Mouse (Mus musculus) layer of hippocampus, adult 9-10 months (tissue): ENCODE measurements around the gene Gys2.

Experiments
- DNase-seq: peaks from one replicate; pipeline ENCODE4 v3.0.0; 2022; ENCODE audit warnings: low spot score

The Gys2 gene

DNA sequence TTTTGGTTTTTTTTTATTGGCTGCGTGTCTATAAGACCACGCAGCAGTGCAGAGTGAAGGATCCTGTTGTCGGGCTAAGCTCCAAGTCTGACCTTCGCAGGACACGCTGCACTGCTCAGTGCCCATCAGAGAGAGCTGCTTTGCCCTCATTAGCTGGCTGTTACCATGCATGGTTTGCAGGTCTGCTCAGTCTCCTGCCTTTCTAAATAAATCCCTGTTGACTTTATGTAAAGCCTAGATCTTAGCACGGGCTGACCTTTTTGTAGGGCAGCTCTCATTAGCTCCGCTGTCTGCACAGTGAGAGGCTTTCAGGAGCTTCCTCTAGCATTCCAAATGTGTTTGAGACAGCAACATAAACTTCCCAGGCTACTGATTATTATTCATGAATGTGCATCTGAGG is 14.9 kb downstream of the Gys2 start:
- DNase-seq = no peak

DNA sequence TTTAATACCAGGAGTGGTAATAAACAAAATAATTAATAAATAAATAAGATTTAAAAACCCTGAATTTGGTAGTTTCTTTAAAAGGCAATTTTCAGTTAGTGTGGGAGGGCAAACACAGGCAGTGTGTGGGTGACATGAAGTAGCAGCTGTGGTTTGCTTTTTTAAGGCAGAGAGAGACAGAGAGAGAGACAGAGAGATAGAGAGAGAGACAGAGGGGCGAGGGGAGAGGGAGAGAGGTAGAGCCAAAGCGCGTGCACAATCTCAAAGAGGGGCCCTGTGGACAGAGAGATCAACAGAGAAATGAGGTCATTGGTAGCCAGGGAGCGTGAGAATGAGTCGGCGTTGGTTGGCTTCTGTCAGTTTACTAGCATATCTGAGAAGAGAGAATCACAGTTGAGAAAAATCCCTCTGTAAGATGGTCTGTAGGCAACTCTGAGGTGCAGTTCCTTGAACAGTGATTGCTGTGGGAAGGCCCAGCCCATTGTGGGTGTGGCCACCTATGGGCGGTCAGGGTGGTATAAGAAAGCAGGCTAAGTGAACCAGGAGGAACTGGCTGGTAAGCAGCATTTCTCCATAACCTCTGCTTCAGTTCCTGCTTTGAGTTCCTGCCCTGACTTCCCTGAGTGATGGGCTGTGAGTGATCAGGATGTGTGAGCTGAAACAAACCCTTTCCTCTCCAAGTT is 17.5 kb downstream of the Gys2 start:
- no peak for DNase-seq

DNA sequence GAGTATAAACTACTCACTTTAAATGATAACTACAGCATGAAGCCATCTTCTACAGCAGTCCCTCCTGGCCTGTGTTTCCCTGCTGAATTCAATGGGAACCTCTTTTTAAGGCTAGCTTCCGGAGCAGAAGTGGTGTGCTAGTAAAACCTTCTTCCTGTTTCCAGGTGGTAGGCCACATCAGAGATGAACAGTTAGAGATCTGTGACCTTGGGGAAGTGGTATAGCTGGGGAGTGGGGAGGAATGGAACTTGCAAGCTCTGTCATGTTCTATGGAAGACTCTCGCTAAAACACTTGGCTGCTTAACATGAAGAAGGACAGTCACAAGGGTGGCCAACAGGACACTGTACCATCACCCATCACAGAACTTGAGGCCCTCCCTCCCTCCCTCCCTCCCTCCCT is 19.6 kb downstream of the Gys2 start:
- DNase-seq = no peak

DNA sequence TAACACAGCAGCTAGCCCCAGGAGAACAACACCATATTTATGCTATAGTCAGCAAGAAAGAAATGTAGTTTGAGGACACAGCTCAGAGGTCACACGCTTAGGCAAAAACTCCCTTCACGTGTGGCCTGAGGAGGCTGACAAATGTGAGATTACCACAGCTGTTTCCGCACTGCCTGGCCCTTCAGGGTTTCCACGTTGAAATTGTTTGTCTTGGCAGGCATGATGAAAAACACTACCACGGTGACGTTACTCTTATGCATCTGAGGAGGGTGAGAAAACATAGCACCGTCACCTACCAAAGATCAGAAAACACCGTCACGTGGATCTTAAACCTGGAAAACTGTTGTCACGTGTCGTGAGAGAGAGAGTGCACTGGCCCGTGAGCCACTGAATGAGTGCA is 21.5 kb downstream of the Gys2 start:
- DNase-seq = no peak

DNA sequence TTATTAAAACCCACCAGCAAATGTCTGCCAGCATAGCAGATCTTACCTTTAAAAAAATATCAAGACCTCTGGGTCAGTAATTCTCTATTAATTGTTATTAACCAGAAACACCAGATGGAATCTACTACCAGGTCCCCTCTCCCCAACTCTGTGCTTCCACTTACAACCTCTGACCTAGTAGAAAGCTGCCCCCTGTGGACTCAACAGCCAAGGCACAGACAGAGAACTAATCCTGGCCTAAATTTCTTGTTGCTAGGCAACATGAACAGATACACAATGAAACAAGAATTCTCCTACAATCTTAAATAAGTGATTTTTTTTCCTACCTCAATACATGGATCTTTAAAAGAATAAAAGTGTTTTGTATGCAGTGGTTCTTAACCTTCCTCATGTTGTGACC is 43.8 kb downstream of the Gys2 start:
- DNase-seq = no peak

DNA sequence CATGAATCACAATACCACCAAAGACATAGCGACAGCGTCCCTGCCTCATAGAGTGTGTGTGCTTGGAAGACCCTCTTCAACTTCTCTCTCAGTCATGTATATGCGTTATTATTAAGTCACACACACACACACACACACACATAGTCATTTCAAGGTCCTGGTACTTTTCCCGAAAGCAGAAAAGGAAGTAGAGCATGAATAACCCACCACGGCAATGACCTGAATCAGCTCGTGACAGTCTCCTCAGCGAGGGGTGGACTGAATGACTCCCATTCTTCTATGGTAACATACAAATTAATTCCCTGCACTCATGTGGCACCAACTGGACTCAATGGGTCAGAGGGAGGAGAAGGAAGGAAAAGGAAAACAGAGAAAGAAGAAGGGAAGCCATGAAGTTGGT is 47.9 kb downstream of the Gys2 start:
- DNase-seq = no peak

DNA sequence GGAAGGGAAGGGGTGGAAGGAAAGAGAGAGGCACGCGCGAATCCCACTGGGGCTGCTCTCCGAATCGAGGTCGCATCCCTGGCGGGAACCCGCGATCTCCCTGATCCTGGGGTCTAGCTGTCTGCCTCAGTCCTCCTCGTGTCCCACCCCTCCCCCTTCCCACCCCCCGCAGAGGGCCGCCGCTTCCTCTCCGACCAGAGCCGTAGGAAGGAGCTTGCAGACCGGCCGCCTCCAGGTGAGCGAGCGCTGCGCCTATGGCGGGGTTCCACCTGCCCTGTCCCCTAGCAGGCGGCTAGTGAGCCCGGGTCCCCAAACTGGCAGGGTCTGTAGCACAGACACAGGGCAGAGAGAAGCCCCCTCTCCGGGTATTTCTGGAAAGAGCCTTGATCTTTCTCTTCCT is 58.3 kb downstream of the Gys2 start:
- DNase-seq = no peak

DNA sequence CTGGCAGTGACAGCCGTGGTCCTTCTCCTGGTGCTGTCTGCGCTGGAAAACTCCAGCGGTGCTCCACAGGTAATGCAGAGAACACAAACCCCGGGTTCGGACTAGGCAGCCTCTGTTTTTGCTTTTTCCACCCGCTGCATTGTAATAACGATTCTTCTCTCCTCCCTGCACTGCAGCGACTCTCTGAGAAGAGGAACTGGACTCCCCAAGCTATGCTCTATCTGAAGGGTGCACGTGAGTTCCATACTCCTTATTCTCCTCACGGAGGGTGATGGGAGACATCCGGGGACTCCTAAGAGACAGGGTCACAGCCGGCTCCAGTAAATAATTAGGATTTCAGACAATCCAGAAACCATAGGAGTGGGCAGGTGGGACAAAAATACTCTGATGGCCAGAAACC is 59.1 kb downstream of the Gys2 start:
- no peak for DNase-seq

DNA sequence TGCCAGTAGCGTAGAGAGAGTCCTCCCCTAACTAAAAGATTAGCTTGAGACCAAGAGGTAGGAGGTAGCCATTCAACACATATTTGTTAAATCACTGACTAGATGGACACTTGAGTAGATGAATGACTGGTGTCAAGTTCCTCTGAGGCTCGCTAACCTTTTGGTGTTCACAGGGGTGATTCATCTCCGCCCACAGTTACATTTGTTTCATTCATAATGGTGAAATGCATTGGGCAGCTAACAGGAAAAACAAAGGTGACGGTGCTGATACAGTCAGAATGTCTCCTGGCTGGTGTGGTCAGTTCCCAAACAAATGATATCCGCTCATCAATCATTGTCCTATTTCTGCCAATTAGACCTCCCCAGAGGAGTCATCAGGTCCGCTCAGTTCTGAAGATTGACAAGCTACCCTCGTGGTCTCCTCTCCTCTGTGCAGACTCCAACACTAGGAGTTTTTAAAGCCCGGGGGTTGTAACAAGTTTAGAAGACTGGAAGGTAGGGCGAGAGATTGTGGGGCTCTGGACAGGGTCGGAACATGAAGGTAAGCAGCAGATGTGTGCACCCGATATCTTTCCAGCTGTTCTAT is 59.9 kb downstream of the Gys2 start, which contains the start of gene Spx:
Spx (plus strand) TSS at position 536 of the 586 bp plus-strand sequence.
- no peak for DNase-seq

DNA sequence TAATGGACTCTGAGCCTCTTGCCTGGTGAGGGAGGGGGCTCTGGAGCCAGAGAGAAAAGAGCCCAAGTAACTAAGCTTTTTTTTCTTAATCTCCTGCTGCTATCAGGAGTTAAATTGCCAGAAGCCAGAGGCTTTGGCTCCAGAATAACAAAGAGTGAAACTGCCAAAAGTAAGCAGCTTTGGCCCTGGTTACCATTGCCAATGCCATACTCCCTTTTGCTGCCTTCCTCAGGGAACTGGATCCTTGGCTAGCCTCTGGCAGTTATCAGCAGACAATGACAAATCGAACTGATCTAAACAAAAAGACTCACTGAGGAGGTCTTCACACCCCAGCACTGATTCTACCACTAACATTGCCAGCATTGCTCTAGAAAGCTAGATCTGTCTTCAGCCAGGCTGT is 61.8 kb downstream of the Gys2 start:
- no peak for DNase-seq

DNA sequence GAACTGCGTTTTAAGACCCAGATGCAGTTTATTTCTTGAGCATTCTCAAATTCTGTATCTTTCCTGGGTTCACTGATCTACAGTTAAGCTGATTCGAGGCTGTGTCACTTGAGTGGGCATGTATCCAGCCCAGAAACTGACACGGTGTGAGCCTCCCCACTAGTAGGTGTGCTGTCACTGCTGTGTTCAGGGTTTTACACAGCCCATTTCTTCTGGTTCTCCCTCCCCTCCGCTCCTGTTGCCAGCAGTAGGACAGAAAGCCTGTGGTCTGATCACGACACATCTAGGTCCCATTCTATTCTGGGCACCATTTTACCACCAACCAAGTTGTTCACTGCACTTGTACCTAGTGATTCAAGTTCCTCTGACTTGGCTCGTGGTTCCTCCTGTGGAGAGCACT is 77.2 kb downstream of the Gys2 start:
- no peak for DNase-seq

DNA sequence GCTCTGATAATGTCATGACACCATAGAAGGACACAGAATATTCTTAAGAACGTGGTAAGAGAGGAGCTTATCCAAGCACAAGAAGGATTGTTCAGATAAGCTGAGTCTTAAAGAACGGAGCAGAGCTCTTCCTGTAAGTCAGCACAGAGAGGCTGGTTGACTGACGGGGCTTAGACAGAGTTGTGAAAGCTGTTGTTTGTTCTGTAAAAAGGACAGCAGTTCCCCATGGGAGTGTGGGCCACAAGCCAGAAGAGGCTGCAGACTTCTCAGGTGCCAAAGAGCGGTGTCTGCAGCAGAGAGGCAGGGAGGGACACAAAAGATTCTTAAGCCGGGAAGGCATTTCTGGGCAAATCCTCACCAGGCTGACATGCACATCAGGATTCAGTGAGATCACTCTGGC is 78.2 kb downstream of the Gys2 start:
- DNase-seq = no peak

DNA sequence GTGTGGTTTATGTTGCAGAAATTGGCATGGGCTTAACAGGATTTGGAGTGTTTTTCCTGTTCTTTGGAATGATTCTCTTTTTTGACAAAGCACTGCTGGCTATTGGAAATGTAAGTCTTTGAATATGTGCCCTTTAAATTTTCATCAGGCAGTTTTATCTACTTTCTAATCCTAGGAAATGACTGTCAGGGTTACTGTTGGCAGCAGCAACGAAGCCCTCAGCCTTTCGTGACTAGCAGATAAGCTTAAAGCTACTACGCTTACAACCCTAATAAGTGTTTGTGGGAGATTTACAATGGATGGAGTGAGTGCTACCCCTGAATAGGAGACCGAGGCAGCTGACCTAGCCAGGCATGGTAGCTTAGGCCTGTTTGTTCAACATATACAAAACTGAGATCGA is 80.6 kb downstream of the Gys2 start:
- no peak for DNase-seq

DNA sequence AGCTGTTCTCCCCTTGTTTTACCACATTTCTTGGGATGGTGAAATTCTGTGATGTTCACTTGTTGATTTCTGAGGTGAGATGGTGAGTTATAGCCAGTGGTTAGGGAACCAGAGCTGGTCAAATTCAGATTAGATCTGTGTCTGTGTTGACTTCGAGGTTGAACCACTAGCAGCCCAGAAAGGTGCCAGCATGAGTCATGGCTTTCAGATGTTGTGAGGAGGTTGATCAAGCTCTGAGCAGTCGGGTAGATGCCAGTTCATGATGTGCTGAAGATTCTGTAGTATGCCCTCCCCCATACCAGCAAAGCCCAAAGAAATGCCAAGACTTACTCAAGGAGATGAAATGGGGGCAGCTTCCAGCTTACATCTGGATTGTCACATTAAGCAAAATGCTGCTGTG is 83.8 kb downstream of the Gys2 start:
- no peak for DNase-seq

DNA sequence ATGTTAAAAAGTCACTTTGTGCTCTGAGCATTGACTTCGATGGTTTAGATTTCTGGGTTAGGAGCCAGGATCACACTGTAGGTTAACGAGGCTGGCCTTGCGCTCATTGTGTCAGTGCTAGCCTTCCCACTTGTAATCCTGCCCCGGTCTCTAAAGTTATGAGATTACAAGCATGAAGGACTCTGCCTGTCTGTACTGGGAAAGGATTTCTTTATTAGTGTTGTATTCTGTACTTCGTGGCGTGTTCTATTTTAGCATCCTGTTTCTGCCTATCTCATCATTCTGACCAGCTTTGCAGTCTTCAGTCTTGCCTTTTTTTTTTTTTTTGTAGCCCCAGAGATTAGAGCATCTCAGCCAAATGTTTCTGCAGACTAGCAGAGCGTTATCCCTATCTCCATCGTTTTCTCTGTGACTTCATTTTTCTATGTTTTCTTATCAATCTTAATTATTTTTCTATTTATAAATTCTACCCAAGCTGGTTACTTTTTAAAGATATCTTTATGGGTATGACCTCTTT is 85.1 kb downstream of the Gys2 start:
- DNase-seq = no peak

DNA sequence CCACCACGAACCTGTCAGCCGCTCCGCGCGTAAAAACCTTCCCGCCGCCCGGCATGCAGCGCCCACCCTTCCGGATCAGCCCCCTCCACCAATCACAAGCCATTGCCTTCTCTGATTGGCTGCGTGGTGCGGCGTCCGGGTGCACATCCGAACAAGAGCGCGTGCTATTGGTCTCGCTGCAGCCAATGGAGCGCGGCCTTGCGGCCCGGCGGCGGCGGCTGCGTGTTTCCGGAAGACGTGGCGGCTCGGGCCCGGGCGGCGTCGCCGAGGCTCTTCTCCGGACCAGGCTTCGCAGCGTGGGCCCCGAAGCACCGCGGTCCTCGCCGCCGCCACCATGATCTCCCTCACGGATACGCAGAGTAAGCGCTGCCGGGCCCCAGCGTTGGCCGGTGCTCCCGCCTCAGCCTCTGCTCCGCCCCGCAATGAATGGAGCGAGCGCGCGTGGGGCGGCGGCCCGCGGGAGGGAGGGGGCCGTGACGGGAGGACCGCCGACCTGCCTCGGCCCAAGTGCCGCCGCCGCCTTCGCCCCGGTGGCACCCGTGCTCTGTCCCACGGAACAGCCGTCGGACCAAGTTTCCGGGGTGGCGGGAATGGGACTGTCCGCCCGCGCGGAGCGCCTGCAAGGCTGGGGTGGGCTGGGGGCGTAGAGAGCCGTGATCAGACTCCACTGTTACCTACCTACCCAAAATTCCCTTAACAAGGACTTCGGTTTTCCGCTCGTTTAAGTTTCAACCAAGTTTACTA is 85.7 kb downstream of the Gys2 start, which contains the start of the genes Recql and Golt1b:
Recql (minus strand) TSS at position 77 of the 744 bp plus-strand sequence.
Golt1b (plus strand) TSS at position 211 of the 744 bp plus-strand sequence.
- peak; percentile 96 for DNase-seq

DNA sequence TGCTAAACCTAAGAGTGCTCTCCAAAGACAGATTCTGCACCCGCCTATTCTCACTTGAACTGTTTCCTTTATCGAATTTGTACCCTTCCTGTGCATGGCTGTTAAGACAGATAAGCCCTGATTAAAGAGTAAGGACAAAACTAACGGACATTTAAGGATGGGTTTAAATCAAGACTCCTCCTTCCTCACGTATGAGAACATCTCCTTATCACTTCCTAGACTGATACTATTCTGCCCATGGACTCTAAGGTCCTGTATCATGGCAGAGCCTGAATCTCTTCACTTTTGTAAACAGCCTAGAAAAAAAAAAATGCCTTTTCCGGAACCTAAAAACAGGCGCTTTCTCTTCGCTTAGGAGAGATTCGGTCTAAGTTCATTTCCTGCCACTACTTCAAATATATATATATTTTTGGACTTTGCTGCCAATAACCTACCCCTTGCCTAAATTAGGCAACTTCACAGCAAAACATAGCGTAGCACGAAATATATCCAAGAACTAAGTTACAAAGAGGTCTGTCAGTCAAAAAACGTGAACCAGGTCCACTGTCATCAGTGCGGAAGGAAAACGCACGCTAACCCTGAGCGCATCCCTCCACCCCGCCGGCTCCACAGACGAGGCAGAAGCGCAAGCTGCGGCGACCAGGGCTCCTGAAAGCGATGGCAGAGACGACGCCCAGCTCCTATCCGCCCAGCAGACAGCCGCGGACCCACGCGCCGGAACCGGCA is 86.5 kb downstream of the Gys2 start:
- no peak for DNase-seq

DNA sequence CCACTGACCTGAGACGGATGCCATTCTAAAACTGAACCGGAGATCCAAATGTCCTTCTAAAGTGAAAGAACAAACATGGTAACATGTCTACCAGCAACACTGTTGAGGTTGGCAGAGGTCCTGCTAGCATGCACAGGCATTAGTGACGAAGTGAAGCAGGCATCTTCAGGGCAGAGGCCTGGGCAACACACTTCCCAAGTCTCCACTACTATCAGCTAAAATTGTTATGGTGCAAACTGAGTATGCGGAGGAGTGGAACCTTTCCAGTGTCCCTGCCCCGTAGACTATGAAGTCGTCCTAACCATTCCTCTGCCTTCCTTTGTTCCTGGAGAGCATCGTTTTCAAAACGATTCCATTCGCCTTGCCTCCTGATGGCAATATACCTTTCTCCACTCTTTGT is 88.4 kb downstream of the Gys2 start:
- DNase-seq = no peak

DNA sequence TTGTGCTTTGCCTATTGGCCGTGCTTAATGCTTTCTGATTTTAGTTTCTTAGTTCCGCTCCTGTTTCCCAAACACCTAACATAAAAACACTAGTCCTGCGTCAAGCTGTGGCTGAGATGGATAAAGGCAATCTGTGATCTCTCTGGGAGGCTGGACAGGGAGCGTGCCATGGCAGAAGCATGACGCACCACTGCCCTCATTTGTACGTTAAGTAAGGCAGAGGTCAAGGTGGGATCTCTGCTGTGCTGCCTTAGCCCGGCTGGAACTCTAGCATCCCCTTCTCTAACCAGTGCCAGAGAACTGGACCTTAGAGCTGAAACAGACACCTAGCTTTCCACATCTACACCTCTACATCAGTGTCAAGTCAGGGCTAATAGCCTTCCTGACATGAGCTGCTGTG is 91.3 kb downstream of the Gys2 start:
- no peak for DNase-seq

DNA sequence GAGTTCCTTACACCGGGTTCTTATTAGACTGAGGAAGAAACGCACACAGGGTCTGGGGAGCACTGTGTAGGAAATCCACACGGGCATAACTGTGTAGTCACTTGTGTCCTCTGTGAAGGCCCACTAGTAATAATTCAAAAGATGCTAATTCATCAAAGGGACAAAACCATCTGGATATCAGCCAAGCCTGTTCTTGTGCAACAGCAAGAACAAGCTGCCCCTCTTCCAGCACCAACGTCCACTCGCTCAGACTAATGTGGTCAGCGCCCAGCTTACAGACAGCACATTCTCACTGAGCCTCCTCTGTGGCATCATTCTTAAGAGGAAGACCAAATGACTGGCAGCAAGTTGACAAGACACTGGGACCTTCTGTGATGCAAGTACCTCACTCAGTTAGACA is 92.9 kb downstream of the Gys2 start:
- DNase-seq = no peak

DNA sequence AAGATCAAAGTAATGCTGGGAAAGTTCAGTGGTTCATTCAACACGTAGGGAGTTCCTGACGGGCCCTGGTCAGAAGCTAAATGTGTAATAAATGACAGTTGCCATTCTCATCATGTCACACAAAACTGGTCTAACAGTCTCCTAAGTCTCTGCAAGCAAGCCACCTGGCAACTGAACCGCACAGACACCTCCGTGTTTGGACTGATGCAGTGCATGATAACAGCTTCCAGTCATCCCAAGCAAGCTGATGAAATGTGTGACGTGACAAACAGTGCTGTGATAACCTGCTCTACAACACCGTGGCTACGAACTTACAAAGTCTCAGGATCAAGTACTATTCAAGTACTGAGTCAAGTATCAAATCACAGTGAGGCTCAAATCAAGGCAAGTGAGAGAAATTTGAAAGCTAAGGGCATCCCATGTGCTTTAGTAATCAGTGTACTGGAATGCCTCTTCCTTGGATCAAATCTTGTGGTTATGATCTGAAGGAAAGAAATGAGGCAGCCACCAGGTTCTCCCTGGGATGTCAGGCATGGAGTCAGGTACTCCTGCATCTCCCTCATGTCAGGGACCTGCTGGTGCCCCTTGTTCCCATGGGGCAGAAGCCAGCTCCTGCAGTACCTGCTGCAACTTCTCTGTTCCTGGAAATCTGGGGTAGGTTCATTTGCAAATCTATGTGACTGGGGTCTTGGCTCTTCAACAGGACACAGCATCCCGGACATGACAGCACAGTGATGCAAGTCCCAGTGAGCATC is 94.2 kb downstream of the Gys2 start:
- DNase-seq = no peak

DNA sequence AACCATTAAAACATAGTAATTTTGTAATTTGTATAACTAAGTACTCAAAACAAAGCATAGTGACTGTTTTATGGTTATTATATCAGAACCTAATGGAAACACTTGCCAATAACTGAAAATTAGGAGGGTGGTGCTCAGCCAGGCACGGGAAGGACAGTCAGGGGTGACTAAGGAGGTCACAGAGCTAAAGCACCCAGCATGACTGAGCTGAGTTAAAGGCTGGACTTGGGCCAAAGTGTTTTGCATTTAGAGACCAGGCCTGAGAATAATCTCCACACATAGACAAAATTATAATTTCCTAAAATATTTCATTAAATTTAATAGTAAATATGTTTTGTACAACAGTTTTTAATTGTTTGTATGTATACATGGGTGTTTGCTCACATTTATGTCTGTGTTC is 95.8 kb downstream of the Gys2 start:
- no peak for DNase-seq
